Mouse (Mus musculus) neural tube, embryonic 10.5 days (tissue): ENCODE measurements around the gene Utrn.
A peak's percentile ranks its signal among the peaks of the same experiment; 100 is the strongest.

Source experiments
- DNase-seq: peaks from one replicate; pipeline ENCODE4 v3.0.0-alpha.2; 2017; ENCODE audit warnings: low spot score; ENCODE audit errors: extremely low spot score

Gene Utrn

DNA sequence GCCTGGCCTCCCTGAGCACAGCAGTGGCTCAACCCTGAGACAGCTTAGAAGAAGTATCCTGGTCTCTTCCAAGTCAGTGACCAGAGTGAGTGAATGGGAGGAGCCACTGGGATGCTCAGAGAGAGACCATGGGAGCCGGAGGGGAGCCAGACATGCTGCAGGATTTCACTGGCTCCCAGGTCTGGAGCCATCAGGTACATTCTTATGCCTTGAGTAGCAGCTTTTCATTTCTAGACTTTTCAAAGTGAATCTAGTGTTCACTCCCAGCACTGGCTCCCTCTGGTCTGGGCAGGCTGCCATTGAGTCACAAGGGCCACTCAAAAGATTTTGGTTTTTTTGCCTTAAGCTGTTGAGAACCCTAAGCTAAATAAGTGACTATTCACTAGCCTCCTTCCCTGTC, 31.5 kb downstream of the Utrn start:
- DNase-seq, result no peak

DNA sequence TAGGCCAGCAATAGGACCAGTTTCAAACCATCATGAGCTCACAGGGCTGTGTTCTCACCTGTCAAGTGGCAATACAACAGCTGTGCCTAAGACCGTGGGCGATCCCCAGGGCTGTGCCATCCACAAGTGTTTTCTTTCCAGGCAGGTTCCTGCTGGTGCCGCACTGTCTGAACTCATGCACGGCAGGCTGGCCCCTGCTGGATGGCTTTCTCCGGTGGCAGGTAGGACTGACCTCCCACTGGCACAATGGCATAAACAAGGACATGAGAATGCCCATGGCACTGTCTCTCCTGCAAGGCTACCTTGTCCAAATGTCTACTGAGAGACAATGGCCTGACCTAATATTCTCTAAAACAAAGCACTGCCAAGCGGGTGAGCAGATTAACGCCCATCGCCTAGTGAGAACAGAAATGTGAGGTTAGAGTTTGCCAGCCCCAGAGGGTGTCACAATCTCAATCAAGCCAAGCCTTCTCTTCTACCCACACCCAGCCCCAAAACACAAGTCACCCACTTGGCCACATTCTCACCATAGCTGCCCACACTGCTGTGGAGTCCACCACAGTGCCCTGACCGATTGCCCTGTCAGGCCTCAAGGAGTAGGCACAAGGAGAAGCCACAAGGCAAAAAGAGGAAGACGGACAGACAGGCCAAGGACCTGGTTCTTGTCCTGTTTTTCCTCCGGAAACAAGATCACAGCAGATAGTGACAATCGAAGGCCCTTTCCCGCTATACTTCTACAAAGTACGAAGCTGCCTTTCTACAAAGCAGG, 32.9 kb downstream of the Utrn start:
- no peak for DNase-seq

DNA sequence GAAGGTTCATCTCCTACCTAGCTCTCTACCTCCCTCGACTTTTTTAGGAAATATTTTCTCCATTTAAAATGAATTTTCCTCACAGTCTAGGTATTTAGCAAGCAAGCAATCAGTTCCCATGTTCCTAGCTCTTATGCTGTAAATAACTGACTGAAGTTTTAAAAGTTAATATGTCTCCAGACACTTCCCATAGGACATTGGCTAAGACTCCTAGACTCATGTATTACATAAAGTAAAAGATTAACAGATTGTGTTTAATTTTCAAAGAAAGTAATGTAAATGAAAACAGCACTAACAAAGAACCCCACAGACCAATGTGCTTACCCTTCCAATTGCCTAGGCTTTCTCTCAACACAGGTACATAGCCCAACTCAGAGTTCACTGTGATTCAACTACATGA, 35.0 kb downstream of the Utrn start:
- DNase-seq, result no peak

DNA sequence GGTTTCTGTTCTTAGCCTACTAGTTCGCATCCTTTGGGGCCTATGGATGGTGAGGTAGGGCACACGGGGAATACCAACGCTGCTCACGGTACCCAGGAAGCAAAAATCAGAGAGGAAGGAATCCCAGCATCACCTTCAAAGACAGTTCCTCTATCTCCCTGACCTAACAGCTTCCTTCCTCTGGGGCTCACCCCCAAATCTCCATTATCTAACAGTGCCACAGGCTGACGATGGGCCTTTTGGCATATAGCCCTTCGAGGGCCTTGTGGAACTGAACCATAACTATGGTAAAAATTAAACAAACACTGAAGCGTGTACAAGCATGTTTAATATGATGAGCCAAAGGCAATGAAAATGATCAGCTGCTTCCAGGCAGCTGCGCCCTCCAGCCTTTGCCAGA, 37.0 kb downstream of the Utrn start:
- no peak for DNase-seq

DNA sequence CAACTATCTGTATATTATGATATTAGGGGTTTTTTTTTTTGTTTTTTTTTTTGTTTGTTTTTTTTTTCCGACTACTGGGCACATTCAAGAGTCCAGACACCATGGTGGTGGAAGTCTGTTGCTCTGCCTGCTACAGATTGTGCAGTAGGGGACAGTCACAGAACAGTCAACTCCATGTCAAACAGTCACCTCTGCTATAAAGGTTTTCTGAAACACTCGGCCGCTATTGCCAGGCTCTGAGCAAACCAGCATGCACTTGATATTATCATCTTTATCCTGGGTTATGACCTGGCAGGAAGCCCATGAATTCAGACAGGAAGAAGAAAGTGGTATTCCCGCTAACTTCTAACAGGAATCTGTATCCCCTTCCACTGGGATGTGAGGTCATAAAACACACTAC, 41.4 kb downstream of the Utrn start:
- no peak for DNase-seq

DNA sequence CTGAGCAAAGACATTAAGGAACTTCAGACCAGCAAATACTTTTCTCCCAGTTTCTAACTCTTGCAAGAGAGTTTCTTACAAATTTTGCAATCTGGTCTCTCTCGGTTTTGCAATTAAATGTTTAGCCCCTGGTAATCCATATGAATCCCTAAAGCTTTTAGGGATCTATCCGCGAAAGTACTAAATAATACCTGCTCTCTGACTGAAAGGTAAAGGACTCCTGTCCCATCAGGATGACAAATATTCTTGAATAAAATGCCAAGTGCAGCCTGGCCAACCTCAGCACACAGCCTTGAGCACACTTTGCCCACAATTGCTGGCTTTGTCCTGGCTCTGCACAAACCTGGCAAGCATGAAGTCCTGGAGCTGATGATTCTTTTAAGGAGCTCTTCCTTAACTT, 41.9 kb downstream of the Utrn start:
- no peak for DNase-seq

DNA sequence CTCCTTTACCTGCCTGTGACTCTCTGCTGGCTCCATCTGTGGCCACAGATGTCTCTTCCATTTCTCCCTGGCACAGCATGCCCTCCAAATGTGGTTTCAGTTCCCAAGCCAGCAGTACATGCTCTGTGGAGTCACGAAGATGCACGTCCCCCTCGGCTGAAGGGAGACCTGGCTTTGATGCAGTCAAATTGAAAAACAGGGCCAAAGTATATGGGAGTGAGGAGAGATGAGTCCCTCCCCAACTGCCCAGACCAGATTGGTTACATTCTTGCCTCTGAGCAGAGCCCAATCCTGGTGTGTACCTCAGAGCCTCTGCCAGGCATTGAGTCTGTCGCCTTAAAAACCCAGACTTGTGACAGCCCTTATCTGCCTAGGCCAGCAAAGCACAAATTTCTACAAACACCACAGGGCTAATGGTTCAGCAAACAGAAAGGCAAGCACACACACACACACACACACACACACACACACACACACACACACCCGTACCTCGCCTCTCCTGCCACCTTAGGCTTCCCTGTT, 42.3 kb downstream of the Utrn start:
- DNase-seq, result no peak

DNA sequence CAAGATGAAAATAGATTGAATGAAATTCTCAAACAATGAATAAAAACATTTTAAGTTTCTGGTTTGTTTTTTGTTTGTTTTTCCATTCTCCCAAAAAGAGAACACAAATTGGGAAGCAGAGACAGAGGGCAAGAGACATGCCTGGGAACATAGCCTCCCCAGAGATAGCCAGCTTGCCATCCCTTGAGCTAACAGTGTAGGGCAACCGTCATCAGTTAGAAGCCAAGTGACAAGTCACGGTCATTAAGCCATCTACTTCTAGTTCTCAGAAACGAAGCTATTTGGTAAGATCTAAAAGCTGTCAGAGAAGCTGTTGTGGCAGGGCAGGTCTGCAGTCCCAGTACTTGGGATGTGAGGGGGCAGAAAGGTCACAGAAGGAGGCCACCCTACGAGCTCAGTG, 44.8 kb downstream of the Utrn start:
- DNase-seq, result no peak

DNA sequence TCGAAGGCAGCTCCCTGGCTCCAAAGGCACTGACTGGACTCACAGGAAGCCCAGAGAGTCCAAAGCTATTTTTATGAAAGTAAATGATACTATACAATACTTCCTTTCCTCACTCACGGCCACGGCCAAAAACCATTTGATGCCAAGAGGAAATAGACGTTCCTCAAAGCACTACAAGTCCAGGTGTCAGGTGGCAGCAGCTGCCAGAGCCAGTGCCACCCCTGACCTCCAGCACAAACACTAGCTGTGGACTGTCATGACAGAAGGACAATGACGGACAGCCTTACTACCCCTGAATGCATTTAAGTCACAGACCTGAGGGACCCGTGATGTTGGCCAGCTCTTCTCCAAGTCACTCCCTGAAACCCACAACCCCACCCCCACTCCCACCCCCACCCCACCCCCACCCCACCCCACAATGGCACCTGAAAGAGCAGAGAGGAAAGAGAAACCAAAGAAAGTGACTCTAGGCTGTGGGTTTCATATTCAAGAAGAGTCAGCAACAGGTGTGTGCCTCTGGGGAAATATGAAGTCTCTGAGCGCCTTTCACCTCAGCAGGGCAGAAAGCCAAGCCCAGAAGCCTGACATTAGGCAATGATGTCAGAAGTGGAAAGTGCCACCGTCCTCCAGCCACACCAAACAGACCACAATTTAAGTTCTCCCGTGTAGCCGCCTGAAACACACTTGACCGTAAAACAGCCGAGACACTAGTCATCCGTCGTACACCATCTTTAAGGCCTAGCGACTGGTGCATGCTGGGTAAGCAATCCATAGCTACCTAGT, 45.5 kb downstream of the Utrn start:
- DNase-seq, result no peak

DNA sequence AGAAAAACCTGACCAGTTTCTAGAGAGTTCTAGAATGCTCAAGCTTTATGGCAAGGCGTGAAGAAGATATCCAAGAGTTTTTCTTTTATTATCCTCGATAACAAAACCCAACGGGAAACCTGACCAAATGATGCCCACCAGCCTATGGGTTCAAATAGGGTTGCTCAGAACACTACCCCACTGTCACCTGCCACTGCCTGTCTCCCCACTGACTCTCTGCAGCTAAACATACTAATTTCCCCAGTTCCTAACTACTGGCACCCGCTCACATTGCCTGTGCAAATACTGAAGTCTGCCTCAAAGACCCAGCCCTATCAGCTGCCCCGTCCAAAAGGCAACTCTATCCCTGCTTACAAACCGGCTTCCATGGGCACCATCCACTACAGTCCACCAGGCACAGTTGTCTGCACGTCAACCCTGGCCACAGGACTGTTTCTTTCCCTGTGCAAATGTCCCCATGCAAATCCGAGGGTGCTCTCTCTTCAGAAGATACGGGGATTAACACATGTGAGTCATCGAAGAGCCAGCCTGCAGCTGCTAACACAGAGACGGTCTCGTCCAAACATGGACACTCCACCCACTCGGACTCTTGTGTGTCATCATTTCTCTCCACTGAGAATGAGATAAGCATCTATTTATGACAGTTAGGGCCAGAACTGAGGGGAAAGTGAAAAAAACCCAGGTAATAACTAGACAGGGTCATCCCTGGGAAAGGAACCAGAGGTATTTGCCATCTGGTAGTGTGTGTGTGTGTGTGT, 48.0 kb downstream of the Utrn start:
- no peak for DNase-seq

DNA sequence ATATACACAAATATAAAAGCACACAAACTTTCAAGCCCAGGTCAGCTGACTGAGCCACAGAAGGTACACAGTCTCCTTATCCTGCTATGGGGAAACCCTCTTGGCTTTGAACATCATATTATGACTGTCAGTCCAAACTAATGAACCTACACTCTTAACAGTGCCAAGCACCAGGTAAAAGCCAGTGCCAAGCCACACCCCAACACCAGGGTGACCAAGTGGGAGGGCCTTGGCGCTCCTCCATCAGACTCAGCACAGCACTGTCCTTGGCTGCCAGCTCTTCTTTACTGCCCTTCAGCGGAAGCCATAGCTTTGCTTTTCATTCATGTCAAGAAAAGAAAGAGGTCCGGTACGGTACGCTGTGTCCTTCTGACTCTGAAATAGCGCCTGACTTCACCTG, 51.8 kb downstream of the Utrn start:
- no peak for DNase-seq

DNA sequence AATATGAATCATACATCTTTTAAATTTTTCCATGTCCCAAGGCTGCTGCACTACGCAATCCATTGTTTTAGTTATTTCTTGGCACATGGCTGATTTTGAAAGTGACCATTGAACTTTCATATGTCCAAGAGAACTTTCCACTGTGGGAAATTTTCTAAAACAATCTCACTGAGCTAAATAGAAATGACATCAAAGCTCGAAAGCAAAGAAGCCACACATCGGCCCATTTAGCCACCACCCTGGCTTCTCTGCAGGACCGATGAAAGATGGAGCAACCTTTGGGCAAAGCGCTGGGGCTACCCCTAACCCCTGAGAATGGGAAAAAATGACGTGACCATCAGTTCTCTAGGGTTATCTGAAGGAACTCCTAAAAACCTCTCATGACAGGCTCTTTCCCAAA, 52.6 kb downstream of the Utrn start:
- DNase-seq, result no peak

DNA sequence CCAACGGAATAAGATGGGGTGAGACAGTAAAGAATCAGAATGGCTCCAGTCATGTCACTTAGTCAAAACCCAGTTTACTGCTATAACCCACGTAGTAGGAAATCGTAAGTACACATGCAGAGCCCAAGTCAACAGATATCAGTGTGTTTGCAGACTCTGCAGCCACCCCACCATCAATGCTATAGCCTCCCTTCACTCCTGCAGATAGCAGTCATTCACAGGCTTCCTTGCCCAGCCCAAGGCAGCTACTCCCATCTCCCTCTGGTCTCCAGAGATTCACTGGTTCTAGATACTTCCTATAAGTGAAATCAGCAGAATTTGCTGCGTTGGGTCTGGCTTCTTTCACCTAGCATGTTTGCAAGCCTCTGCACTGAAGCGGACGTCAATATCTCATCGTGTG, 54.8 kb downstream of the Utrn start:
- no peak for DNase-seq

DNA sequence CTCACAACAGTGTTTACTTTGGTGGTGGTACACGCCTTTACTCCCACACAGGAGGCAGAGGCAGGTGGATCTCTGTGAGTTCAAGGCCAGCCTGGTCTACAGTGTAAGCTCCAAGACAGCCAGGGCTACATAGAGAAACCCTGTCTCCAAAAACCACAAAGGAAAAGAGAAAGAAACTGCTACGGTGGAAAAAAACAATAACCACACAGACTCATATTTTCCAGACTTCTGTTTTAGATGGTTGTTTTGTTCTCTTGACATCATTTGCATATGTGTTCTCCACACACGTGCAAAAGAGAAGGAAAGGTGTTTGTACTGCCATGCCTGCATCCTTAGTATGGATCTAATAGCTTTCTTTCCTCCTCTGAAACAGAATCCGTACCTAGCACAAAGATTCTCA, 55.3 kb downstream of the Utrn start:
- no peak for DNase-seq

DNA sequence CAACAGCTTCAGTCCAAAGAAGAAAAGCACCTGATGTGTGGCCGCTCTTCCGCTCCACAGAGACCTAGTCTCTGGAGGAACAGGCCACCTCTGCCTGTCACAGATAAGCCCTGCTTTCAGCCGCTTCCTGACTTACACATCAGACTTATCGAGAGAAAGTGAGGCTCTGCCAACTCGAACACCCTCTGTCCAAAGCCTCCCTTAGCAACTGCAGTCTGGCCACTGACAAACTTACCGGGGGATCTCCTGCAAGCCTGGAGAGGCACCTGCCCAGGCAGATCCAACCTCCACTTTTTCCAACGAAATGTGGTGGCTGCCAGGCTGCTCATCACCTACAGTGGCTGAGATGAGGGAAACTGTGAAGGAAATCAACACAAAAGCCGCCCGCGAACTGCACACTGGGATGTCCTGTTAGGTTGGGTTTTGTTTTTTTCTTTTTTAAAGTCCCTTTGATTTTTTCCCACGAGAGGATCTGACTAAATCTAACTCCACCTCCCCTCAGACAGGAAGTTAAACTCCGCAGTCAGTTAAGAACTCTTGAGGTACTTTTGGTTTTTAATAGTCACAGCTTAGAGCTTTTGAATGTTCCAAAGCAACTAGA, 55.9 kb downstream of the Utrn start:
- DNase-seq, result no peak

DNA sequence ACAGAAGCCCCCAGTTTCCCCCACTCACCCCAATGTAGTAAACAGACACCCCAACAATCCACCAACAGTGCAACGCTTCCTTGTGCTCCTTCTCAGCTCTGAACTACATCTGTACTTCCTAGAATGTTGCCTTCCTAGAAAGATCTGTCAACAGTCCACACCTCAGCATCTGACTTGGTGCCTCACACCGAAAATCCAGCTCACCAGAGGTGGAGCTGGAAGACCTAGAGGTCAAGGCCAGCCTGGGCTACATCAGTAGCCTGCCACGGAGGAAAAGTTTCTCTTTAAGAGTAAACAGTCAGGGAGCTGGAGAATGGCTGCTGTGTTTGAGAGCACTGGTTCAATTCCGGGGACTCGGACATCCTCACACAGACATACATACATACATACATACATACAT, 56.5 kb downstream of the Utrn start:
- no peak for DNase-seq

DNA sequence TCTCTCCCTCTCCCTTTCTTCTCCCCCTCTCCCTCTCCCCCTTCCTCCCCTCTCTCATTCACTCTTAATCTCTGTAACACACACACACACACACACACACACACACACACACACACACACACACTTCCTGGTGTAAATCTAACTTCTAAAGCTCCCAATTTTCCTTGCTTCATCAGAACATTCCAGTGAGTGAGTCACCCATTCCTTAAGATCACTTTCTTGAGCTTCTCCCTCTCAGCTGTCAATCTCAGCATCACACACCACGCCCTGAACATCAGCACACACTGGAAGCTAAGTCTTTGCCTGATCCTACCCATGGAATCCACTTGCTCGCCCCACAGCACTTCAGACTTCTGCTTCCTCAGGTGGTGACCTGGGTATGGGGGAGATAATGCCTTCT, 58.3 kb downstream of the Utrn start:
- DNase-seq, result no peak

DNA sequence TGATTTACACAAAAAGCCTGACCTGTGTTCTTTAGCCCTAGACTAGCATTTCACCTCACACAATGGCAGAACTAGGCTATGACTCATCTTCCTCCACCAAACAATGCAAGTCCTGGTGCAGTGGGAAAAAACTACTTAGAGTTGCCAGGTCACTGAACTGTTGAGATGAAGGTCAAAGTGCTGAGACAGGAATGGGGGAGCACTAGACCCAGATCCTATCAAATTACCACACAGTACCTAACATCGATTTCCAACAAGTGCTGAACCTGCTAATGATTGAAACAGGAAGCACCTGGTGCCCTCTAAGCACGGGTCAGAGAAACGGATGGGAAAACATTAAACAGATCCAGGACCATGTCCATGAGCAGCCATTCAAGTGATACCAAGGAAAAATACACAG, 59.5 kb downstream of the Utrn start:
- peak; percentile 36 for DNase-seq

DNA sequence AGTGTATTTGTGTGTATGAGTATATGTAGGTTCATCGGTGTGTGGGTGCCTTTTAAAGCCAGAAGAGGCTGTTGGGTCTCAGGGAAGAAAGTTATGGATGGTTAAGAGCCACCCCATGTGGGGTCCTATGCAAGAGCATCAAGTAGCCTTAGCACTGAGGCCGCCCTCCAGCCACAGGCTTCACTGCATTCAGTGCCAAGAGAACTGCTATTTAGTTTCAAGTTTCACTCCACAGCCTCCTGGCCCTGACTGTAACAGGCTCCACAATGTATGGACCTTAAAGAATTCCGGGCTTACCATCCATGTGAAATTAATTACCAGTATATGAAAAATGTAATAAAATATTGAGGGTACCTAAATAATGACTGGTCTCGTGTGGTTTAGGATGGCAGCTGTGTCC, 60.7 kb downstream of the Utrn start:
- no peak for DNase-seq

DNA sequence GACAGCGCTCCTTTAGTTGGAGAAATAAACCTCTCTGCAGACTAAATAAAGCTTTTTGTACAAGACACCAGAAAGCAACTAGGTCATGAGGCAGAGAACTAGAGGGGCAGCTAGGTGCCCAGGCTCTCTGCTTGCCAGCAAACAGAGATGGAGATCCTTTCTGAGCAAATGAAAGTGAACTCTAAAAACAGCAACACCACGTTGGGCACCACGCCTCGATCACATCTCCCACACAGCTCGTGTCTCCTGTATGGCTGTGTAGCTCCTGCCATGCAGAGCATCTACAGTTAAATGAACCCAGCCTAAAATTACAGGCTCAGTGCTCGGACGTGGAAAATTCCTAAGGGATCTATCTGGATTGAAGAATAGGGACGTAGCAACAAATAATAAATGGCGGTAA, 61.5 kb downstream of the Utrn start:
- DNase-seq, result no peak

DNA sequence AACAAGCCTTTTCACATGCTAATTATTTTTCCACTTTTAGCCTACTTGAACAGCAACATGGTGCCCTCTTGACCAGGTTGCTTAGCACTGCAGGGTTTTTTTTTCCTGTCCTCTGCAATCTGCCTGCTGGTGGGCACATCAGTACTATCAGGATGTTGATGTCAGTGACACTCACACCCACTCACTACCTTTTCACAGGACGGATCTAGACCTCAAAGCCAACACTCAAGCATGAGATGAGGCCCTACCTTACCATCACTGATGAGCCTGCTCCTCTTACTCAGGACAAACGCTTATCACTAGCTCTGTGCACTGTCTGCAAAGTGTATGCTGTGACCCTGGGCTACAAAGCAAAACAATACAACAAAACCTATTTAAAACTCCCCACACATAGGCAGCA, 63.3 kb downstream of the Utrn start:
- DNase-seq, result no peak

DNA sequence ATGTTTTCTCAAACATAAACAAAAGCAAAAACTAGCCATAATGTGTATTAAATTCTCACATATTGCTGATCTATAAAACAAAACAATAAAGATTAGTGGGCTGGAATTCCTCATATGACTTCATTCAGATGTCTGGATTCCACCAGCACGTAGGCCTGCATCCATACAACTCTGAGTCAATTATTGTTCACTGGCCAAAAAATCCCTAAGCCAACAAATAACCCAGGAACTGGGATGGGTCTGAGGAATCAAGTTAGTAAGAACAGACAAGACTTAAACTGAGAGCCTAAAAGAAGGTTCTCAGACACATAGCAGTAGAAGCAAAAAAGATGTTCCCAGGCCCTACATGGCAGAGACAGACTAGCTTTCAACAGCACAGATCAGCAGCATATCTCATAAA, 65.2 kb downstream of the Utrn start:
- DNase-seq, result no peak
